Mouse (Mus musculus) liver, adult 2 months (tissue): ENCODE measurements around the gene Poln.
A peak's percentile ranks its signal among the peaks of the same experiment; 100 is the strongest.

ENCODE experiments used
- CTCF ChIP-seq: fragments of 200-500 bp; IDR thresholded peaks from 2 replicates; pipeline ENCODE4 v1.5.1; 2011; ENCODE audit warnings: low read depth, low read length, control low read depth
- POLR2A ChIP-seq: fragments of 200-500 bp; IDR thresholded peaks from 2 replicates; pipeline ENCODE4 v1.6.1; 2011; ENCODE audit warnings: low read length, control low read depth; ENCODE audit not compliant: insufficient read depth; ENCODE audit errors: extremely low read depth

DNA sequence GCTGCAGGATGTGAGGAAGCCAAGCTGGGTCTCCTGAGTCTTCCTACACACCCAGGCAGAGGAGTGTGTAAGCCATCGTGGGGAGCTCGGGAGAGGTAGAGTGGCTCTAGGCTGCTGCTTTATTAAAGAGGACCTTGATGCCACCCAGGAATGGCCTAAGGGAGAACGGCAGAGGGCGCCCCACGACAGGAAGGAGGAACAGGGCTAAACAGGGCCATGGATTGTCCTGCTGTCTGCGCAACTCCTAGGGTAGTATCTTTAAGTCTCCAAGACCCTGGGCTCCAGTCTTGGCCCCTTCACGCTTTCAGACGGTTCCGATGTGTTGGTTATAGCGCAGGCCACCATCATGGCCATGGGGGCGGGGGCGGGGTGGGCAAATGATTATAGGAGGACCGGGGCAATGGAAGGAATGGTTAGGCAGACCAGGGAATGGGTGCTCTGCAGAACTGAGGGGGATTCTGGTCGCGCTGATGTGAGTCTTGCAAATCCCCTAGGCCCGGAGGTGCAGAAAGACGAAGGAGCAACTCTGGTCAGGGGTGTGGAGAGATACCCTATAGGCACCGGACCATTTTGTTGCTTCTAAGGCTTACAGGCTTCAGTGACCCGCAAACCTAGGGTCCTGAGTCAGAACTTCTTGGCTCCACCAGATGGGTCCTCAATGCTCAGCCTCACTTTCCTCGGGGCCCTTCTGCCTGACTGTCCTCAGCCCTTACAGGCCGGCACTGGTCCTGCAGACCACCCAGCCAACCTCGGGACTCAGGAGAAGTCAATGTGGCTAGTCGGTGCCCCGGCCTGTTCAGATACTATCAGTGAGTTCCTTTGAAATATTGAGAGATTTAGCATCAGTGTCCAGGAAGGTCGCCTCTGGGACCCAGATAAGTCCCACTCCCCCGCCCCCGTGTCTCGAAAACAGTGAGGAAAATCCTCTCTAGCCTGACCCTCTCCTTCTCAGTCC lies 174.3 kb downstream of the Poln start:
- peak; percentile 72 for TF ChIP-seq CTCF
- TF ChIP-seq POLR2A: no peak
